Mouse (Mus musculus) NIH3T3 (cell line): ENCODE measurements around the gene Med16.

ENCODE experiments used
- DNase-seq: peaks from one replicate; pipeline ENCODE4 v3.0.0-alpha.2; 2012; ENCODE audit warnings: low read depth

The Med16 gene

DNA sequence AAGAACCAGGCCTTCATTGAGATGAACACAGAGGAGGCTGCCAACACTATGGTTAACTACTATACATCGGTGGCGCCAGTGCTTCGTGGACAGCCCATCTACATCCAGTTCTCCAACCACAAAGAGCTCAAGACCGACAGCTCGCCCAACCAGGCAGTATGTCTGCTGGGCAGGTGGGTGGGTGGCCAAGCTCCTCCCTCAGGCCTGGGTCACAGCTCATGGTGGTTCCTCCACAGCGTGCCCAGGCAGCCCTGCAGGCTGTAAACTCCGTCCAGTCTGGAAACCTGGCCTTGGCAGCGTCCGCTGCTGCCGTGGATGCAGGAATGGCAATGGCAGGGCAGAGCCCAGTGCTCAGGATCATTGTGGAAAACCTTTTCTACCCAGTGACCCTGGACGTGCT is 49.6 kb downstream of the Med16 start:
- no peak for DNase-seq

DNA sequence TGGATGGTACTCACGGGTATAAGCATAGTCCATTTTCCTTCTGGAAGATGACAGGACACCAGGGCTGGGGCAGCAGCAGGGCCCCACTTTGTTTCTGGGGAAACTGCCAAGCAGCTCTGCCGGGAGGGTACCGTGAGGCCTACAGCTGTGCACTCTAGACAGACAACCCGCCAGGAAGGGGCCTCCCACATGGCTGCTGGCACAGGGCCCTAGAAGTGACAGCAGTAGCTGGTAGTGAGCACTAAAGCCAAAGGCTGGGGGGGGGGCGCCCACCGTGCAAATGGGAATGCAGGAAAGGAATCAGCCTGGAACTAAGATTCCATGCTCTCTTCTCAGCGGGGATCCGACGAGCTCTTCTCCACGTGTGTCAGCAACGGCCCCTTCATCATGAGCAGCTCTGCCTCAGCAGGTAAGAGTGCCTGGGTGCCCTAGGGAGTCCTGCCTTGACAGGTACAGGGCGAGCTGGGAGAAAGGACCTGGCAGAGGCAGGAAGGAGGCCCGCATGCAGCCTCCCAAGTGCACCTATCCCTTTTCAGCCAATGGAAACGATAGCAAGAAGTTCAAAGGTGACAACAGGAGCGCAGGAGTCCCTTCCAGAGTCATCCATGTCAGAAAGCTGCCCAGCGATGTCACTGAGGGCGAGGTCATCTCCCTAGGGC is 50.2 kb downstream of the Med16 start:
- peak; percentile 78 for DNase-seq

- no peak for DNase-seq
These were observed 50.8 kb downstream of the Med16 start for GRCm38 (mm10) chr10:79857894-79858293.

DNA sequence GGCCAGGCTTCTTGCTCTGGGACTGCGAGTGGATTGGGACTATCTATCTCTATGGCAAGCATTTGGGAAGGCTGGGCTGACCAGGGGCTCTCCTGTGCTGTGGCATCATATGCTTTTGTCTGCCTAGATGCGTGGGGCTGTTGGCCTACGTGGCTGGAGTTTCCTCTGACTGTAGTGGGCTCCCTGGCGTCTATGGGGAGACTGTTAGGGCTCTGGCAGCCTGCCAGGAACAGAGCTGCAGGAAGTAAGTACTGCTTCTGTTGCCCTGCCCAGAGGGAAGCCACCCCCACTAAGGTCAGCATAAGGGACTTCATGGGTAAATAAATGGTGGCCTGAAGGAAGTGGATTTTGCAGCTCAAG is 51.3 kb downstream of the Med16 start:
- peak; percentile 75 for DNase-seq

DNA sequence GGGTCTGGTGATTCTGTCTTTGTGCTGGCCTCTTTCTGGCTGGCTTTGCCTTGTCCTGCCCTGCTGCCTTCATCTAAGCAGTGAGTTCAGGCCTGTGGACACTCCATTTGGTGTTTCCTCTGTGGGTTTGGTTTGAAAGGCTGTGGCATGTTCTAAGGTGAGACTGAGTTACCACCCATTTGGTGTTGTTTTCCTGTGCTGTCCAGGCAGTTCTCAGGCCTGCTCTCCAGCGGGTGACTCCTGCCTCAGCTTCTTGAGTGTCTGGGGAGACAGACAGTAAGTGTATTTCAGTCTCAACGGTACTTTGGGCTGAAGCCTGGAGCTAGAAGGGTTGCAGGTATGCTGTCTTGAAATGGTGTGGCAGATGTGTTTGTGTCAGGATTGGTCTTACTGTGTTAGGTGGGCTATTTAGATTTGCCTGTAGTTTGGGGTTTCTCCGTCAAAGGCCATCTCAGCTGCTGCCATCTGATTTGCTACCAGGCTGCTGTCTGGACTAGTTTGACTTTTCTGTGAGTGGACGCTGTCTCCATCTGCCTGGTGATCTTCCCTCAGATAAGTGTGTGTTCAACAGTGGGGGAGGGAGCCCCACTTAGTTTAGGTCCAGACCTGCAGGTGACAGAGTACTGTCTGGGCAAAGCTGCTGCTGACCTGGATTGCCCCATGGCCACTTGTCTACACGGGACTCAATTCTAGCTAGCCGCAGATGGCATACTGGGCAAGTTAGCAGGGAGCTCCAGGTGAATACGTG is 51.8 kb downstream of the Med16 start:
- DNase-seq = no peak

DNA sequence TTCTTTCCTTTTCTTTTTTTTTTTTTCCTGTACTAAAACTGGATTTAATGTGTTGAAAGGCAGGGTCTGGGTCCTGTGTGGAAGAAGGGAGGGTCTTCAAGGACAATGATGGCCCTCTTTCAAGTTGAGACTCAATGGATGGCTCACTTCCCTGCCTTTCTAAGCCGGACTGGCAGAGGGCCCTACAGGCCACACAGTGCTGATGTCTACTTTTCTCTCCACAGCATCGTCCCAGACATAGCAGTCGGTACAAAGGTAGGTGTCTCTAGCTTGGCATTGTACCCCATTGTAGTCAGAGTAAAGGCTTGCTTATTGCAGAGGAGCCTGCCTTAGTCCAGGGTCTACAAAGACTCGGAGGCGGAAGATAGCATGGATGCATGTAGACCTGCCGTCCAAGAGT is 52.4 kb downstream of the Med16 start:
- DNase-seq = no peak

DNA sequence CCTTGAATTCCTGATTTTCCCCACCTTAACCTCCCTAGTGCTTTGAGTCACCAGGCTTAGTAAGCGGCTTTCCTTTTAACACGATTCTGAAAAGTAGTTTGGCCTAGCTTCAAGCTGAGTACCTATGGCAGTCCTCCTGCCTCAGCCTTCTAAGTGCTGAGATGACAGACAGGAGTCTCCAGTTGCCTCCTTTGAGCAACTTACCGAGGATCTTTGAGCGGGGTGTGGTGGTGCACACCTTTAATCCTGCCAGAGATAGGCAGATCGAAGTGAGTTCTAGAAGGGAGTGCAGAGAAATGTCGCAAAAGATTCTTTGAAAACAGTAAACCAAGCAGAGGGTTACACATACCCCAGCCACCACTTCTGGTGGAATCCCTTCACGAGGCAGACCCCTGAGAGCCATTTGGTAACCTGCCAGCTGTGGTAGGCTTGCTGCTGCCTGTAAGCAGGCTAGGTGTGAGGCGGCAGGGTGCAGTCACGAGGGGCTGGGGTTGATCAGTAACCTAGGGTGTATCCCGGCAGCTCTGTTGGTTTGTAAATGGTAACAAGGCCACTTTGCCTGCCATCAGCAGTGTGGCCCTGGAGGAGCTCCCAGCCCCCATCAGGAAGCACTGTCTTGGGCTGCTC is 53.1 kb downstream of the Med16 start:
- peak; percentile 58 for DNase-seq

GRCm38 (mm10) chr10:79854801-79855541 is 53.8 kb downstream of the Med16 start:
- DNase-seq = peak; percentile 82

DNA sequence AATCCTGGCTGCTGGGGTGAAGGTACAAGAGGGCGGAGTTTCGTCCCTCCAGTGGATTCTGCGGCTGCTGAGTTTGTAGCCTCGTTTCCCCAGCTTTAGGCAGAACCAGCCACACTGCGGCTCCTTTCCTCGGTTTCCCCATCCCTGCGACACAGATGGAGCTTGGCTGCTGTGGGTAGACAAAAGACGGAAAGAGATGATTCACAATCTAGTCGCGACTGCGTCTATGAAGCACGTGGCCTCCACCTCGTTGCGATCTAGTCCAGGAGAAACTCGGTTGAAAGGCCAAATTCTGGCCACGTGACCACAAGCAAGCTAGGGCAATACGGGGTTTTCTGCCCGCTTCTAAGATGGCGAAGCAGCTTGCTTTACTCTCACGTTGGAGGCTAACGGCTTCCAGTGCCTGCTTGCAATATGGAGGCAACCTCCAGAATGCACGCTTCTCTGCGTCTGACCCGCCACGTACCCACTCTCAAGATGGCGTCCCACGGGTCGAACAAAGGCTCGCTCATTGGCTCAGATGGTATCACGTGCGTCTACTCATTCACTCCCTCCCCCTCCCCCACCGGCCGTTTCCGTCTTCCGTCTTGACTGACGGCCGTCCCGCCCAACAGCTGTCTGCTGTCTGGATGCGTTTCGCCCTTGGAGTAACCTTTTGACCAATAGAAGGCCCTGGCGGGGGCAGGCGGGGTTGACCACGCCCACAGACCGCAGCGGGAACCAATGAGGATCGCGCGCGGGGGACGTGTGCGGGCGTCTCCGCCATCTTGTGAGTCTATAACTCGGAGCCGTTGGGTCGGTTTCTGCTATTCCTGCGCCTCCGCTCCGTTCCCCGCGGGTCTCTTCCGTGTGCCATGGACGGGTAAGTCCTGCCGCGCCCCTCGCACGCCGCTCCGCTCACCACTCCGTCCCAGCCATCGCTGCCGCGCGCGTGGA is 54.6 kb downstream of the Med16 start, which contains the start of gene Ptbp1:
Gene Ptbp1 (plus strand): TSS at position 568 of the 936 bp plus-strand sequence.
- peak; percentile 100 for DNase-seq

DNA sequence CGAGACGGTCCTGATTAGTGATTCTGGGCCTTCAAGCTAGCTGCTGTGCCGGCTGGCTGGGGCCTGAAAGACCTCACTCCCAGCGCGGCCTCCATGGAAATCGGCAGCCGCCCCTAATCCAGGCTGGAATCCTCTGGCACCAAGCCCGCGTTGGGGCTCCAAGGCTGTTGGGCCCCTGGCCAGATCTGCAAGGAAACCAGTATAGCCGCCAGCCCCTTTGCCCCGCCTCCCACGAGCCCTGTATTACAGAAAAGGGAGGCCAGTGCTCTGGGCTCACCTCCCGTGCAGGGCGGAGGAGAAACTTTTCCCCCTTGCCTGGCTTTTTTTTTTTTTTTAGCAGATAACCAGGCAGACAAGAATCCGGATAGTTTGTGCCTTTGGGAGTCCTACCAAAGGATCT is 55.3 kb downstream of the Med16 start:
- peak; percentile 100 for DNase-seq

GRCm38 (mm10) chr10:79852827-79853226 is 55.9 kb downstream of the Med16 start:
- DNase-seq = no peak

DNA sequence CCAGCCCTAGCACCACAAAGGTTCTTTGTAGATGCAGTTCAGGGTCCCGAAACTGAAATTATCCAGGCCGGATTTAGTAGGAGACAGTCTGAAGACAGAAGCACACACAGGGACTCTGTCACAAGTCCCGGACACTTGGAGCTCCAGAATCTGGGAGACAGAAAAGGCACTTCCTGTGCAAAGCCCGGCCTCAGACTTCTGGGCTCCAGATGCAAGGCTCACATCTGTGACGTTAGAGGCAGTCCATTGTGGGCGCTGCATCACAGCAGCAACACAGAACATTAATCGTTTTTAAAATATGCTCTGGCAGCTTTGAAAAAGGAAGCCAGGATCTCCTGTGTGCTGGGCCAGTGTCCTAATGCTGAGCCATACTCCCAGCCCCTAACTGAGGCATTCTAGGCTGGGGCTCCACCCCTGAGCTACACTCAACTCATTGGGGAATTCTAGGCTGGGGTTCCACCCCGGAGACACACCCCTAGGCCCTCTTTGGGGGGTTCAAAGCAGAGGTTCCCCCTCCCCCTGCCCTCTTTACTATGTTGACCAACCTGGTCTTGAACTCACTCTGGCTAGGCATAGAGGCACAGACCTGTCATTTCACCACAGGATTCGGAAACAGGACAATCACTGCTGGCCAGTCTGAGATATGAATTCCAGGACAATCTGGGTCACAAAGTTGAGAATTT is 56.5 kb downstream of the Med16 start:
- DNase-seq = peak; percentile 88

DNA sequence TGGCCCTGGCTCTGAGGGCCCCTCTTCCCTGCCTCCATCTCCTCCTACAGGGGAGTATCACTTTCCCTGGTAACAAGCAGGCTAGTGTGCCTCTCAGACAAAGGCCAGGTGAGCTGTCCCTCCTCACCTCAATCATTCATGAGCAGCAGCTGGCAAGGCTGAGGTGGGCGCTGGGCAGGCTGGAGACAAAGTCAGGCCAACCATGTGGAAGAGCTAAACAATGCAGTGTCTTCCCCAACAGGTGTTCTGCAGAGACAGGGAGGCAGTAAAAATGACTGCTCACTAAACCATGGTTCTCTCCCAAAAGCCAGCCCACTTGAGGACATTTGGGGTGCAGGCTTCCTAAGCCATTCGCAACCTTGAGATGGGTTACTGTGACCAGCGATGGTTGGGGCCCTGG is 57.1 kb downstream of the Med16 start:
- no peak for DNase-seq

- no peak for DNase-seq
These were observed 58.6 kb downstream of the Med16 start for GRCm38 (mm10) chr10:79849941-79850628.

DNA sequence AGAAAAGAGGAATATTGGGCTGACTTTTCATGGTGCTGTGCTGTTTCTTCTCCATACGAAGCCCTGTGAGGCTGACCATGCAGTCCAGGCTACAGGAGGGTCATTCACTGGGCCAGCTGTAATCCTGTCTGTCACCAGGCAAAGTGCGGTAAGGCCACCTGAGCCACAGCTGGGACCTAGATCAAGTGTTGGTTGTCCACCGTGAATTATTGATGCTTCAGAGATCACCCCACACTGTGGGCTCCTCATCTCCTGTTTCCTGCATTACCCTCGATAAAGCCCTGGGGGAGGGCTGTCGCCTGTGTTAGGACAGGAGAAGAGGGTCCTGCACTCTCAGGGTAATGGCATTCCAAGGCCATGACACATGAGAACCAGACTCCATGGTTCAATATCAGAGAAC is 62.2 kb downstream of the Med16 start:
- DNase-seq = no peak
